Mouse (Mus musculus): ENCODE data around the gene Actr2. TPM values are rescaled to one million over a fixed set of nuclear protein-coding genes. Genes with fewer than 3 reads are reported as not detected.
A peak's percentile ranks its signal among the peaks of the same experiment; 100 is the strongest.

Gene Actr2
- total and polyA plus RNA-seq, 2 experiments from 2014 or later, result 70.4 to 193 TPM

- H3K4me2 ChIP-seq (ENCODE audit: low read depth, low read length, poor library complexity, severe bottlenecking), result no peak overlapping the region
- DNase-seq (ENCODE audit: low spot score) (no peak), ATAC-seq (ENCODE audit: low FRiP score) (peak; percentile 59; the same call in 1 of the 2 replicates)
- no peak overlapping the region for H3K27ac ChIP-seq (ENCODE audit: low read depth, low read length)
- TF ChIP-seq CTCF (IDR thresholded peaks at IDR 0.05), result no peak
- no peaks in the 10 kb centered on the region for H3K9me3 ChIP-seq (ENCODE audit: low read length)
- WGBS, result 20% methylated on average over 5 of the region's 5 CpGs
- no peak overlapping the region for H3K4me3 ChIP-seq (ENCODE audit: low read depth, low read length)
- no peak overlapping the region for H3K9ac ChIP-seq (replicated peaks; ENCODE audit: low read length, poor library complexity, severe bottlenecking)
- H3K27me3 ChIP-seq (ENCODE audit: insufficient read depth, low read length), result no peaks in the 10 kb centered on the region
- peaks cover 16% of the 10 kb centered on the region for H3K36me3 ChIP-seq (ENCODE audit: insufficient read depth, low read length)
- no peaks in the 10 kb centered on the region for H3K4me1 ChIP-seq (ENCODE audit: insufficient read depth, low read length)
Measured at GRCm38 (mm10) chr11:20054617-20055016, 58.1 kb downstream of the Actr2 start.

- no peak for ATAC-seq (ENCODE audit: low FRiP score)
- Histone ChIP-seq H3K9ac (replicated peaks; ENCODE audit: low read length, poor library complexity, severe bottlenecking) (no peak overlapping the region), H3K4me2 (ENCODE audit: low read depth, low read length, poor library complexity, severe bottlenecking) (no peak overlapping the region), H3K27ac (ENCODE audit: low read depth, low read length) (no peak overlapping the region), H3K4me3 (ENCODE audit: low read depth, low read length) (no peak overlapping the region), H3K27me3 (ENCODE audit: insufficient read depth, low read length) (no peaks in the 10 kb centered on the region), H3K9me3 (ENCODE audit: low read length) (no peaks in the 10 kb centered on the region), H3K4me1 (ENCODE audit: insufficient read depth, low read length) (no peaks in the 10 kb centered on the region), H3K36me3 (ENCODE audit: insufficient read depth, low read length) (peaks cover 11% of the 10 kb centered on the region)
- 74% methylated on average over 3 of the region's 3 CpGs for WGBS
- TF ChIP-seq CTCF (IDR thresholded peaks at IDR 0.05), result 0 out of 2 replicates have a peak, but pooled peaks have one; percentile 10
- DNase-seq (ENCODE audit: low spot score), result no peak
Measured at GRCm38 (mm10) chr11:20053951-20054350, 58.8 kb downstream of the Actr2 start.

DNA sequence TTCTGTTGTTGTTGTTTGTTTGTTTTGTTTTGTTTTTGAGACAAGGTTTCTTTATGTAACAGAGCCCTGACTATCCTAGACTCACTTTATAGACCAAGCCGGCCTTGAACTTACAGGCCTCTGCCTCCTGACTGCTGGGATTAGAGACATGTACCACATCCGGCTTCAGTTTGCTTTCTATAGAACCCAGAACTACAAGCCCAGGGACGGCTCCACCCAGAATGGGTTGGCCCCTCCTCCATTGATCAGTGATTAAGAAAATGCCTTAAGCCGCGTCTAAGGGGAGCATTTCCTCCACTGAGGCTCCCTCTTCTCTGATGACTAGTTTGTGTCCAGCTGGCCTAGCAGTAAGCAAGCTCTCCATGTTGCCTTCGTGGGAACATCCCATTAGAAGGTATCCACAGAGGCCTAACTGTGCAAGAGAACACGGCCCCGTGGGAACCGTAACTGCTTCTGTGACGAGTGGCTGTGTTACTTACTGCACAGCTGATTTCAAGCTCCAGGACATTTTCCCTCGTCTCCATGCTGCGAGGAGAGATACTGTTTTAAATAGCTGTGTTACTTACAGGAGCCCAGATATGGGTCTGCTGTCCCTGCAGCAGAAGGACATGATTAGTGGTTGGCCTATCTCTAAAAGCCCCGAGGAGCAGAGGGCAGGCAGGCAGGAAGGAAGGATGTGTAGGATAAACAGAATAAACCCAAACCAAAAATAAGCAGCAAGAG, 59.7 kb downstream of the Actr2 start:
- Histone ChIP-seq H3K27me3 (ENCODE audit: insufficient read depth, low read length) (no peaks in the 10 kb centered on the region), H3K36me3 (ENCODE audit: insufficient read depth, low read length) (peaks cover 4% of the 10 kb centered on the region; the same call in 1 of the 2 replicates), H3K4me2 (ENCODE audit: low read depth, low read length, poor library complexity, severe bottlenecking) (no peak overlapping the region), H3K27ac (ENCODE audit: low read depth, low read length) (0 out of 2 replicates have a peak overlapping the region, but pooled peaks have one; percentile 18), H3K4me3 (ENCODE audit: low read depth, low read length) (no peak overlapping the region), H3K9ac (replicated peaks; ENCODE audit: low read length, poor library complexity, severe bottlenecking) (no peak overlapping the region), H3K4me1 (ENCODE audit: insufficient read depth, low read length) (no peaks in the 10 kb centered on the region), H3K9me3 (ENCODE audit: low read length) (no peaks in the 10 kb centered on the region)
- ATAC-seq (ENCODE audit: low FRiP score) (no peak), DNase-seq (ENCODE audit: low spot score) (no peak)
- WGBS, result 55% methylated on average over 13 of the region's 13 CpGs
- TF ChIP-seq CTCF (IDR thresholded peaks at IDR 0.05), result no peak

- ATAC-seq (ENCODE audit: low FRiP score), result no peak
- Histone ChIP-seq H3K4me2 (ENCODE audit: low read depth, low read length, poor library complexity, severe bottlenecking) (no peak overlapping the region), H3K36me3 (ENCODE audit: insufficient read depth, low read length) (no peaks in the 10 kb centered on the region), H3K4me3 (ENCODE audit: low read depth, low read length) (no peak overlapping the region), H3K4me1 (ENCODE audit: insufficient read depth, low read length) (no peaks in the 10 kb centered on the region), H3K9me3 (ENCODE audit: low read length) (no peaks in the 10 kb centered on the region), H3K27me3 (ENCODE audit: insufficient read depth, low read length) (no peaks in the 10 kb centered on the region), H3K9ac (replicated peaks; ENCODE audit: low read length, poor library complexity, severe bottlenecking) (no peak overlapping the region), H3K27ac (ENCODE audit: low read depth, low read length) (no peak overlapping the region)
- no peak for DNase-seq (ENCODE audit: low spot score)
- WGBS, result 71% methylated on average over 3 of the region's 3 CpGs
- TF ChIP-seq CTCF (IDR thresholded peaks at IDR 0.05), result peak; percentile 36
Measured at GRCm38 (mm10) chr11:20045586-20045985, 67.1 kb downstream of the Actr2 start.

- H3K36me3 ChIP-seq (ENCODE audit: insufficient read depth, low read length), result no peaks in the 10 kb centered on the region
- WGBS, result 80% methylated on average over 4 of the region's 4 CpGs
- no peak for TF ChIP-seq CTCF (IDR thresholded peaks at IDR 0.05)
- ATAC-seq (ENCODE audit: low FRiP score), result no peak
- H3K27me3 ChIP-seq (ENCODE audit: insufficient read depth, low read length), result no peaks in the 10 kb centered on the region
- H3K9me3 ChIP-seq (ENCODE audit: low read length), result no peaks in the 10 kb centered on the region
- H3K9ac ChIP-seq (replicated peaks; ENCODE audit: low read length, poor library complexity, severe bottlenecking), result no peak overlapping the region
- no peak overlapping the region for H3K4me3 ChIP-seq (ENCODE audit: low read depth, low read length)
- no peak overlapping the region for H3K27ac ChIP-seq (ENCODE audit: low read depth, low read length)
- H3K4me2 ChIP-seq (ENCODE audit: low read depth, low read length, poor library complexity, severe bottlenecking), result no peak overlapping the region
- H3K4me1 ChIP-seq (ENCODE audit: insufficient read depth, low read length), result peaks cover 5% of the 10 kb centered on the region
- DNase-seq (ENCODE audit: low spot score), result no peak
Measured at GRCm38 (mm10) chr11:20043256-20043655, 69.5 kb downstream of the Actr2 start.

GRCm38 (mm10) chr11:20042106-20042505, 70.6 kb downstream of the Actr2 start:
- WGBS, result 70% methylated on average over 4 of the region's 4 CpGs
- no peak for ATAC-seq (ENCODE audit: low FRiP score)
- Histone ChIP-seq H3K27me3 (ENCODE audit: insufficient read depth, low read length) (no peaks in the 10 kb centered on the region), H3K36me3 (ENCODE audit: insufficient read depth, low read length) (no peaks in the 10 kb centered on the region), H3K4me1 (ENCODE audit: insufficient read depth, low read length) (peaks cover 5% of the 10 kb centered on the region), H3K4me2 (ENCODE audit: low read depth, low read length, poor library complexity, severe bottlenecking) (no peak overlapping the region), H3K9ac (replicated peaks; ENCODE audit: low read length, poor library complexity, severe bottlenecking) (no peak overlapping the region), H3K27ac (ENCODE audit: low read depth, low read length) (no peak overlapping the region), H3K4me3 (ENCODE audit: low read depth, low read length) (no peak overlapping the region), H3K9me3 (ENCODE audit: low read length) (no peaks in the 10 kb centered on the region)
- DNase-seq (ENCODE audit: low spot score), result no peak
- TF ChIP-seq CTCF (IDR thresholded peaks at IDR 0.05), result no peak

Measured in midbrain, postnatal 0 days (tissue).